Mouse (Mus musculus): ENCODE measurements around the gene Ptger4. TPM values are rescaled to one million over a fixed set of nuclear protein-coding genes. Genes with fewer than 3 reads are reported as not detected.
"Not testable (repeated sequence)": the region's sequence is repeated elsewhere in the genome, so short reads cannot be mapped to it uniquely, and the experiment has no call there.

Ptger4 gene
- polyA plus RNA-seq, 1 experiment, result 3.5 TPM

DNA sequence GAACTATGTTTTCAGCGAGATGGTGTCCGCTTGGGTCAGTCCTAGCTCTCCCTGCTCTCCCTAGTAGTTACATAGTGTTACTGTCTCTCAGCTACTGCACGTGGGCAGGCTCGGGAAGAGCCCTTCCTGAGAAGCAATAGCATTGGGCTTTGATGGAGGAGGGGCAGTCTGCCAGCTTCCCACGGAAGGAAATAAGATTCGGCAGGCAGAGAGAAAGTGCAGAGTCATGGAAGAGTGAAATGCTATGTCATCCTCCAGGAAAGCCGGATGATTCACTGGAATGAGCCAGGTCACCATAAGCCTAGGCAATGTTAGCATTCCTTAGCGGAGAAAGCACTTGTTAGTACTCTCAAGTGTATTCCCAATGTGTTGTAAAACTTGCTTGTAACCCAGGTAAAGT, 8.5 kb downstream of the Ptger4 start:
- no peak overlapping the region for H3K4me3 ChIP-seq (replicated peaks; ENCODE audit: control insufficient read depth, low read depth, low read length)
- WGBS, result 31% methylated on average over 8 of the region's 8 CpGs
- no peak overlapping the region for H3K27ac ChIP-seq (ENCODE audit: control insufficient read depth, insufficient read depth, low read depth, low read length, poor library complexity)
- H3K4me1 ChIP-seq (ENCODE audit: control insufficient read depth, insufficient read depth, low read length), result no peaks in the 10 kb centered on the region; the same call in 1 of the 2 replicates
- TF ChIP-seq CTCF (IDR thresholded peaks at IDR 0.05; ENCODE audit: control insufficient read depth, insufficient read depth, low read length) (no peak), POLR2A (IDR thresholded peaks at IDR 0.05; ENCODE audit: borderline replicate concordance, control insufficient read depth, low read depth, low read length) (no peak)

DNA sequence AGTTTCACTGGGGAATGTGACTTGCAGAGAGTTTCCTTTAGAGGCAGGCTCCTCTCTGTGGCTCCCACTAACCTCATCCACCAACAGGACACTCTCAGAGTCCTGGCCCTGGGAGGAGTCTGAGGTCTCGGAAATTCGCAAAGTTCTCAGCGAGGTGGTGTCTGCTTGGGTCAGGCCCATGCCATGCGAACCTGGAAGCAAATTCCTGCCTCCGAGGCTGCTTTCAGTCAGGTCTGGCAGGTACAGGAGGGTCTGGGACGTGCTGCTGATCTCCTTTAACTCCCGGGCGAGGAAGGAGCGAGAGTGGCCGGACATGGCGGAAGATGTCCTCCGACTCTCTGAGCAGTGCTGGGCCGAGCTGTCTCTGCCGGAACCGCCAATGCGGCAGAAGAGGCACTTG, 9.3 kb downstream of the Ptger4 start:
- Histone ChIP-seq H3K27ac (ENCODE audit: control insufficient read depth, insufficient read depth, low read depth, low read length, poor library complexity) (no peak overlapping the region), H3K4me3 (replicated peaks; ENCODE audit: control insufficient read depth, low read depth, low read length) (no peak overlapping the region), H3K4me1 (ENCODE audit: control insufficient read depth, insufficient read depth, low read length) (no peaks in the 10 kb centered on the region; the same call in 1 of the 2 replicates)
- TF ChIP-seq POLR2A (IDR thresholded peaks at IDR 0.05; ENCODE audit: borderline replicate concordance, control insufficient read depth, low read depth, low read length), result no peak
- TF ChIP-seq CTCF (IDR thresholded peaks at IDR 0.05; ENCODE audit: control insufficient read depth, insufficient read depth, low read length), result no peak
- WGBS, result 87% methylated on average over 16 of the region's 16 CpGs

DNA sequence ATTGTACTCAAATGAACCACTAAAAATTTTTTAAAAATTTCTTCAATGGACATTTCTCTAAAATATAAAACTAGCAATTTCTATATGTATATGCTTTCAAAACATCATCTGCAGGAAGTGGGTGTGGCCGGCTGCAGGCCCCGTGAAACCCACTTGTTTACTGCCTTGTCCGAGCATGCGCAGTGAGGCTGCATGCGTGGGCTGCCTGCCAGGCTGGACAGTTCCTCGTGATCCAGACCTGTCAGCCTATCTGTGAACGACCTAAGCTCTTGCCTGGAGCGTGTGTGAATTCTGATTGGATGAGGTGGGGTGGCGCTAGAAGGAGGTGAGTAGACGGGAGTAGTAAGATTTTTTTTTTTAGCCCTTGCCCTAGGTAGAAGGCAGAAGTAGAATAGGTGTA, 13.2 kb downstream of the Ptger4 start:
- H3K4me1 ChIP-seq (ENCODE audit: control insufficient read depth, insufficient read depth, low read length); H3K4me3 ChIP-seq (replicated peaks; ENCODE audit: control insufficient read depth, low read depth, low read length); H3K27ac ChIP-seq (ENCODE audit: control insufficient read depth, insufficient read depth, low read depth, low read length, poor library complexity): not testable (repeated sequence)
- 68% methylated on average over 10 of the region's 10 CpGs for WGBS

DNA sequence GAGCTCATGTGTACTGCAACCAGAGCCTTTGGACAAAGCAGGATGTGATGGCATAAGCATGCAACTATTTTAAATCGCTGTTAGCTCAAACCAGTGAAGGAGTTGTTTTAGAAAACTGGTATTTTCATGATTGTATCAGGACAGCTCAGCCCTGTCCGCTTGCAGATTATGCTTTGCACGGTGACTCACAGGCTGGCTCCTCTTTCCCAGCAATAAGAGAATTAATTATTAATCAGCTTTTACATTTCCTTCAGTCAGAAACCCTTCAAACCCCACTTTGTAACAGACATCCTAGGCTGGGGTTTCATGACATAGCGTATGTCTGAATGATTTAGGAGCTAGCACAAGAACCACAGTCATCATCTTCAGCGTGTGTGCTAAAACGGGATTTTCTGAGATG, 23.5 kb downstream of the Ptger4 start:
- 88% methylated on average over 6 of the region's 6 CpGs for WGBS
- Histone ChIP-seq H3K27ac (ENCODE audit: control insufficient read depth, insufficient read depth, low read depth, low read length, poor library complexity) (no peak overlapping the region), H3K4me3 (replicated peaks; ENCODE audit: control insufficient read depth, low read depth, low read length) (no peak overlapping the region), H3K4me1 (ENCODE audit: control insufficient read depth, insufficient read depth, low read length) (no peaks in the 10 kb centered on the region)
- TF ChIP-seq POLR2A (IDR thresholded peaks at IDR 0.05; ENCODE audit: borderline replicate concordance, control insufficient read depth, low read depth, low read length) (no peak), CTCF (IDR thresholded peaks at IDR 0.05; ENCODE audit: control insufficient read depth, insufficient read depth, low read length) (no peak)

DNA sequence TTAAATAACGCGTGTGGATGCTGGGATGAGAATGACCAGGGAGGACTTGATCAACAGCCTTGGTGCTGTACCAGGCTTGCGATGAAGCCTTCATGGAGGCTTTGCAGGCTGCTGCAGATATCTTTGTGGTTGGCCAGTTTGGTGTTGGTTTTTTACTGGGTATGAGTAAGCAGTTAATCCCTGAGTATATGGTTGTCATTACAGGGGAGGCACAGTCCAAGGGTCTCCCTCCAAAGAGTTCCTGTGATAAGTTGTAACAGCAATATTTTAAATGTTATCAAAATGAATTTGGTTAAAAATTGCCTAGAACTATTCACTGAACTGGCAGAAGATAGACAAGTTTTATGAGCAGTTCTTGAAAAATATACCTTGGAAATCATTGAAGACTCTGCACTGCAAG, 34.9 kb downstream of the Ptger4 start:
- 81% methylated on average over 3 of the region's 3 CpGs for WGBS
- TF ChIP-seq CTCF (IDR thresholded peaks at IDR 0.05; ENCODE audit: control insufficient read depth, insufficient read depth, low read length) (no peak), POLR2A (IDR thresholded peaks at IDR 0.05; ENCODE audit: borderline replicate concordance, control insufficient read depth, low read depth, low read length) (no peak)
- Histone ChIP-seq H3K4me1 (ENCODE audit: control insufficient read depth, insufficient read depth, low read length) (peaks cover 1% of the 10 kb centered on the region), H3K4me3 (replicated peaks; ENCODE audit: control insufficient read depth, low read depth, low read length) (no peak overlapping the region), H3K27ac (ENCODE audit: control insufficient read depth, insufficient read depth, low read depth, low read length, poor library complexity) (no peak overlapping the region)

DNA sequence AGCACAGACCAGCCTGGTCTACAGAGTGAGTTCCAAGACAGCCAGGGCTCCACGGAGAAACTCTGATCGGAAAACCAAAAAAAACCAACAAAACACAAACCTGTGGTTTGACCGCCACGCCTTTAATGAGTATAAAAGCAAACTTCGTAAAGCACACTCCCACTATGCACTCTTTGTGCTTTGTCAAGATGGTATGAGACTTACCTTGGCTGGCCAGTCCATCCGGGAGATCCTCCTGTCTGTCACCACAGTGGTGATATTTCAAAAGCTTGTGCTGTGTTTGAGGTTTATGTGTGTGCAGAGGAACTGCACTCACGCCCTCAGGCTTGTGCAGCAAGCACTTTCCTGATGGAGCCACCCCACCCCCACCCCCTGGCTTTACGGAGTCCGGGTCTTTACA, 38.8 kb downstream of the Ptger4 start:
- no peak overlapping the region for H3K4me3 ChIP-seq (replicated peaks; ENCODE audit: control insufficient read depth, low read depth, low read length)
- 78% methylated on average over 9 of the region's 9 CpGs for WGBS
- no peaks in the 10 kb centered on the region; the same call in 1 of the 2 replicates for H3K4me1 ChIP-seq (ENCODE audit: control insufficient read depth, insufficient read depth, low read length)
- no peak for TF ChIP-seq POLR2A (IDR thresholded peaks at IDR 0.05; ENCODE audit: borderline replicate concordance, control insufficient read depth, low read depth, low read length)
- TF ChIP-seq CTCF (IDR thresholded peaks at IDR 0.05; ENCODE audit: control insufficient read depth, insufficient read depth, low read length), result no peak
- H3K27ac ChIP-seq (ENCODE audit: control insufficient read depth, insufficient read depth, low read depth, low read length, poor library complexity), result no peak overlapping the region

DNA sequence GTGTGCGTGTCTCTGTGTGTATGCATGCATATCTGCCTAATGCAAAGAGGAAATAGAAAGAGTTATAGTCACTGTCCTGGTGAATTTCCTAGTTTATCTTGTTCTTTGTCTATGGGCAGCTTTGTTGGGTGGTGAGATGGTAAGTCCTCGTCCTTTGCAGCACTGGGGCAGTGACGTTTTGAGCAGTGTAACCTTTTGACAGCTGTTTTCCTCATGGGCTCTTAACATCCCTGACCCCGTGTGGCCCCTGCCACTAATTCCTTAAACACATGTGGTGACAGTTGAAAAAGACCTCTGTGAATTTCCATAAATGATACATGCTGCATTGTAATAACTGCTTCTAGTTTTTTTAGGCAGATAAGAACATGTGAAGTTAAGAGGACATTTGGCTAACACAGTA, 47.3 kb downstream of the Ptger4 start:
- TF ChIP-seq CTCF (IDR thresholded peaks at IDR 0.05; ENCODE audit: control insufficient read depth, insufficient read depth, low read length) (no peak), POLR2A (IDR thresholded peaks at IDR 0.05; ENCODE audit: borderline replicate concordance, control insufficient read depth, low read depth, low read length) (no peak)
- Histone ChIP-seq H3K4me3 (replicated peaks; ENCODE audit: control insufficient read depth, low read depth, low read length) (no peak overlapping the region), H3K4me1 (ENCODE audit: control insufficient read depth, insufficient read depth, low read length) (no peaks in the 10 kb centered on the region; the same call in 1 of the 2 replicates), H3K27ac (ENCODE audit: control insufficient read depth, insufficient read depth, low read depth, low read length, poor library complexity) (no peak overlapping the region)
- 57% methylated on average over 4 of the region's 4 CpGs for WGBS

DNA sequence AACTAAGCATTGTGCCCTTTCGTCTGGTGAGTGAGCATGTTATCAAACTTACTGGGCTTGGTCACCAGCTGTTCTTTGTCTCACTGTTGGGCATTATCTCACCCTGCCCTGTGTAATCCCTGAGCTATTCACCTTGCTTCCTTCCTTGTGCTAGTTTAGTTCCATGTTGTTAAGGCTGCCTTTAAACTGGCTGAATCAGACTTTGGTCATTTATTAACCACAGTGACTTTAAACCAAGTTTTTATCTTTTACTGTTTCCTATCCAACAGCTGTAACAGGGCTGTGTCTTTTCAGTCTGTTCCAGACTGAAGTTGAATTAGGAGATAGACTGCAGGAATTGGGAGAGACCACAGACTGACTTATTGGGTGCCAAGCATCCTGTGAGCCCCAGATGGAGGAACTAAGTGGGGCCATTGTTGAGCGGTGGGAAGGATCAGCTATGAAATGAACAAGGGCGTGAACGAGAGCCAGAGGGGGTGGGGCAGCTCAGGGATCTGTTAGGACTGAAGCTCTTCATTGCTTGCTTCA, 47.9 kb downstream of the Ptger4 start:
- 37% methylated on average over 4 of the region's 4 CpGs for WGBS
- Histone ChIP-seq H3K27ac (ENCODE audit: control insufficient read depth, insufficient read depth, low read depth, low read length, poor library complexity) (no peak overlapping the region), H3K4me1 (ENCODE audit: control insufficient read depth, insufficient read depth, low read length) (no peaks in the 10 kb centered on the region; the same call in 1 of the 2 replicates), H3K4me3 (replicated peaks; ENCODE audit: control insufficient read depth, low read depth, low read length) (no peak overlapping the region)
- TF ChIP-seq POLR2A (IDR thresholded peaks at IDR 0.05; ENCODE audit: borderline replicate concordance, control insufficient read depth, low read depth, low read length), result no peak
- TF ChIP-seq CTCF (IDR thresholded peaks at IDR 0.05; ENCODE audit: control insufficient read depth, insufficient read depth, low read length), result no peak

DNA sequence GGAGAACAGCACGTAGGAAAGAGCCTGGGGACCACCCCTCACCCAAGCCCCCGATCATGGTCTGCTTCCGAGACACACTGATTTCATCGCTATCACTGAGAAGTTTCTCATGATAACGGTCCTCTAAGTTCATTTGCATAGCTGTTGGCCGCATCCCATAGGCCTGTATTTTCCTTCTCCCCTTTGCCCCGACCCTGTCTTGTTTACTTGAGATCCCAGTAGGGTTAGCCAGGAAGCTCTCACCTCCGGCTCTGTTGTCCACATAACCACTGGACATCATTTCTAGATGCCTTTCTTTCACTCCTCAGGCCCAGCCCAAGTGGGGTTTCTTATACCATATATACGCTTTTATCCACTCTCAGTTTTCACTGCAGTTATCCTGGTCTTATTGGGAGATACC, 49.1 kb downstream of the Ptger4 start:
- no peak for TF ChIP-seq CTCF (IDR thresholded peaks at IDR 0.05; ENCODE audit: control insufficient read depth, insufficient read depth, low read length)
- no peak for TF ChIP-seq POLR2A (IDR thresholded peaks at IDR 0.05; ENCODE audit: borderline replicate concordance, control insufficient read depth, low read depth, low read length)
- 85% methylated on average over 9 of the region's 9 CpGs for WGBS
- Histone ChIP-seq H3K27ac (ENCODE audit: control insufficient read depth, insufficient read depth, low read depth, low read length, poor library complexity) (no peak overlapping the region), H3K4me1 (ENCODE audit: control insufficient read depth, insufficient read depth, low read length) (no peaks in the 10 kb centered on the region; the same call in 1 of the 2 replicates), H3K4me3 (replicated peaks; ENCODE audit: control insufficient read depth, low read depth, low read length) (no peak overlapping the region)

Measured in bone marrow, adult 2 months (tissue).